Mouse (Mus musculus): ENCODE data around the gene Gm49403.

The Gm49403 gene

GRCm38 (mm10) chr19:8897865-8898495 lies 14.2 kb downstream of the Gm49403 start, which contains the start of gene Ganab:
Gene Ganab, plus strand, starts transcription at chr19:8898071.
- in situ Hi-C loops (cut with MboI; ENCODE audit: unreplicated experiment in 2 of 2): loop anchor here in 1 of 2 experiments (25.0 kb wide), 1 partner anchor 1411 kb away; the partner anchor contains the start of genes Atl3 and Rtn3

DNA sequence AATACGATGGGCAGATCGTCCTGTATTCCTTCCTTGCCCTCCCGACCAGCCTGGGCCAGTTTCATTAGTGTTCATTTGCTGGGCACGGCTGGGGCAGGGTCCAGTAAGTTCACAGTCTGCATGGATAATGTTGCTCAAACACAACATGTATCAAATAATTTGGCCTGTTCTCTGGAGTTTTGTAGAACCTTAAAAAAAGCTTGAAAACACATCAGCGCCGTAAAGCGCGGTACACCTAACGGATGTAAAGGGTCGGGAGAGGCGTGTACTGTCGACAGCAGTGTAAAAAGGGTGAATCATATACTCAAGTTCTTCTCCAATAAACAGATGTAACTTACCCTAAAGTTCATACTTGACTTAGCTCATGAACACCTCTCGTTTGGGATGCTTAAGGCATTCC lies 14.8 kb downstream of the Gm49403 start:
- in situ Hi-C loops (cut with MboI; ENCODE audit: unreplicated experiment in 2 of 2): loop anchor here in 1 of 2 experiments (25.0 kb wide), 1 partner anchor 1411 kb away; the partner anchor contains the start of genes Atl3 and Rtn3

DNA sequence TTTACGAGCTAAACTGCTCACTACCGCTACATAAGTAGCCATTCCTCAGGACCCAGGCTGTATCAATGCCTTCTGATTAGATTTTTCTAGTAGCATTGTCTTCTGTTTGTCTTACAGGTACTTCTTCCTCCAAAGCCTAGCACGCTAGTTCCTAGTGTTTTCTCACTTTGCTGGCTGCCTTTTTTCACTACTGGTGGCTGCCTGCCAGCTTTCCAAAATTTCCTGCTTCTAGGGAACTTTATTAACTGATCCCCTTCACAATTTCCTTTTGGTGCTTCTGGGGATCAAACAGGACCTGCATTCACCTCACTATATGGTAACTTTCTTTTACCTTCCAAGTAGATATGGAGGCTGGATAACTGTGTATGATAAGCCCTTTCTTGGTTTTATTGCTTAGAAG lies 15.3 kb downstream of the Gm49403 start:
- in situ Hi-C loops (cut with MboI; ENCODE audit: unreplicated experiment in 2 of 2): loop anchor here in 1 of 2 experiments (25.0 kb wide), 1 partner anchor 1412 kb away; the partner anchor contains the start of genes Atl3 and Rtn3

DNA sequence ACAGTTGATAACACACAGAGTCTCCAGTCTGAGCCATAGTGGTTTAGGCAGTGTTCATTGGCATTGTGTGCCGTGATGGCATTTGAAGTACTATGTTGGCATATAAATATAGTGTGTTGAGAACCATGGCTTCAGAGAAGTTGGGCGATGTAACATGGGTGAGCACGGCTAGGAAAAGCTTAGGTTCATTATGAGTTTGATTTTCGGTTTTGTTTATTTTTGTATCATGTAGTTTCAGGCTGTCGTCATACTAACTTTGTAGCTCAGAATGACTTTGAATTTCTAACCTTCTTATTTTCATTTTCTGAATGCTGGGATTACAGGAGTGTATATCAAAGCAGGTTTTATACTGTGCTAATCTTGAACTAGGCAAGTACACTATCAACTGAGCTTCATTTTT lies 19.7 kb downstream of the Gm49403 start:
- in situ Hi-C loops (cut with MboI; ENCODE audit: unreplicated experiment in 2 of 2): no loop called here

GRCm38 (mm10) chr19:8908531-8908930 lies 24.8 kb downstream of the Gm49403 start:
- in situ Hi-C loops (cut with MboI; ENCODE audit: unreplicated experiment in 2 of 2): no loop called here

DNA sequence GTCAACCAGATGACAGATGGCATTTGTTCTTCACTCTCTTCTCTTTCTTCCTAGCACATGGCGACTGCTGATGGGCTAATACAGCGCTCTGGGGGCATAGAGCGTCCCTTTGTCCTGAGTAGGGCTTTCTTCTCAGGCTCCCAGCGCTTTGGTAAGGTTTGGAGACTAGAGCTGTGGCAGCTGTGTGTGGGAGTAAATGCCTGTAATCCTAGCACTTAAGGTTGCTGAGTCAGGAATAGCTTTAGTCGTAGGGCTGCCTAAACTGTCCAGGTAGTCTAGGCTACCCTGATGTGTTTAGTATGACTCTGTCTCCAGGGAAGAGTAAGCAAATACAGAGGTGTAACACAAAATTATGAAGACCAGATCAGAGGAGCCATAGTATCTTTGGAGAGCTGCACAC lies 28.1 kb downstream of the Gm49403 start:
- in situ Hi-C loops (cut with MboI; ENCODE audit: unreplicated experiment in 2 of 2): no loop called here

GRCm38 (mm10) chr19:8914212-8914611 lies 30.5 kb downstream of the Gm49403 start:
- in situ Hi-C loops (cut with MboI; ENCODE audit: unreplicated experiment in 2 of 2): no loop called here

- in situ Hi-C loops (cut with MboI; ENCODE audit: unreplicated experiment in 2 of 2): no loop called here
These were observed 35.3 kb downstream of the Gm49403 start for GRCm38 (mm10) chr19:8919000-8919399.

- in situ Hi-C loops (cut with MboI; ENCODE audit: unreplicated experiment in 2 of 2): no loop called here
These were observed 35.9 kb downstream of the Gm49403 start for GRCm38 (mm10) chr19:8919684-8920072.

GRCm38 (mm10) chr19:8920073-8920736 lies 36.5 kb downstream of the Gm49403 start, which contains the start of gene B3gat3:
Gene B3gat3, plus strand, starts transcription at chr19:8920374.
- in situ Hi-C loops (cut with MboI; ENCODE audit: unreplicated experiment in 2 of 2): no loop called here

DNA sequence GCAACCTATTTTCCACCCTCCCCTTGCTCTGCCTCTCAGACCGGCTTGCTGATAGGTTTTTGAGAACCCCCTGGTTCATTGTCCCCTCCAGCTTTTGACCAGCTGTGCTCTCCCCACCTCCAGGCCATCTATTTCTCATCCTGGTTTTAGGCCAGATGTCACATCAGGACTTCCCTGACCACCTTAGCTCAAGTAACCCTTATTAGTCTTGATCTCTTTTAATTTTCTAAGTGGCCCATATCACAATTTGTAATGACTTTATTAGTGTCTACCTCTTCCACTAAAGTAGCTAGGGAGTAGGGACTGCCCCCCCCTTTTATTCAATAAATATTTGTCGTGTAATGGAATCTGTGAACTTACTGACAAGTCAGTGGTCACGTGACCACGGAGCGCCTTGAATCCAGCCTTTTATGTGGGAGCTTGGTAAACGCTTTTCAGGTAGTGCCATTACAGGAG lies 37.1 kb downstream of the Gm49403 start:
- in situ Hi-C loops (cut with MboI; ENCODE audit: unreplicated experiment in 2 of 2): no loop called here

DNA sequence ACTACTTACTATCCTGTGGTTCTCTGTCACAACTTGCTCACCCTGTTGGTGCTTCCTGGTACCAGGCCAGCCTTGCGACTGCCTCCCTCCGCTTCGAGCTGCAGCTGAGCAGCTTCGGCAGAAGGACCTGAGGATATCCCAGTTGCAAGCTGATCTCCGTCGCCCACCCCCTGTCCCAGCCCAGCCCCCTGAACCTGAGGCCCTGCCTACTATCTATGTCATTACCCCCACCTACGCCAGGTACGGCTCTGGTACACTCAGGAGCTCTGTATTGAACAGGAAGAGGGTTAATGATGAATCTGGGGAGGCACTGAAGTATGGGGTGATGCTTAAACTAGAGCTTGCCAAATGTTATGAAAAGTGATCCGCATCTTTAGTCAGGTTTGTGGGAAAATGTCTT lies 38.0 kb downstream of the Gm49403 start:
- in situ Hi-C loops (cut with MboI; ENCODE audit: unreplicated experiment in 2 of 2): no loop called here

DNA sequence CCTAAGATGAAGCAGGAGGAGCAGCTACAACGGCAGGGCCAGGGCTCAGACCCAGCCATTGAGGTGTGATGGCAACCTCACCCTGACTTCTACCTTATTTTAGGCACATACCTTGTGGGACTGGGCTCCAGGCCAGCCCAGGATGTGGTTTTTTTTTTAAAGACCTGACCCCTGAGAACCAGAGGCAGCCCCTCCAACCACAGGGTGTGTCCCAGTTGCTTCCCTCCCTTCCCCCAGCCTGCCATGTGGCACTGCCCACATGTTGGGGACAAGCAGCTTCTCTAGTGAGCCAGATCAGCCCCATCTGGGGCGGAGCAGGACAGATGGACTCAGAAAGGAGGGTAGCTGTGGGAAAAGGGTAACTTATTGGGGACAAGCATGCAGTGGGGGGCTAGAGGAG lies 43.0 kb downstream of the Gm49403 start:
- in situ Hi-C loops (cut with MboI; ENCODE audit: unreplicated experiment in 2 of 2): loop anchor here in 1 of 2 experiments (25.0 kb wide), 1 partner anchor 189 kb away; the partner anchor contains the start of genes 1700092M07Rik, Stx5a and Wdr74

DNA sequence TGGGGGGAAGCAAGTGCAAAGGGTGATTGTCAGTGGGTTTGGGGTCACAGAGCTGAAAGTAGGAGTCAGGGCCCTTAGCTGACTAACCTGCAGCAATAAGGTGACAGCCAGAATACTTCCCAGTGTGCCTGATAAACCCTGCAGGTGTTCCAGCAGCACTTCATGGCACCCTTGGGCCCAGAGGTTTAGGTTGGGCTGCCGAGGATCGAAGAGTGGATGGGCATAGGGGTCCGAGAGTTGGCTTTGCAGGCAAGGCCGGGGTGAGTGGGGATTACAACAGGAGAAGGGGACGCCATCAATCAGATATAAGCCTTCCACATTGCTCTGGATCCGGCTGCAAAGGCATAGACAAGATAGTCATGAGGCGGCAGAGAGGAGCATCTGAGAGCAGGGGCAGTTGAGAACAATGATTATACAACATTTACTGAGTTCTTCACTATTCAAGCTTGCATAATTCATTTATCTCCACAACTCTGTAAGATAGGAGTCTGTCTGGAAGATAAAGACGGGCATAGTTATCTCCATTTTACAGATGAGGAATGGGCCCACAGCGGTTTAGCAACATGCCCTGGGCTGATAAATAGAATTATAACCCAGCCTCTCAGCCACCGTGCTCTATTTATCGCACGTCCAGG lies 44.3 kb downstream of the Gm49403 start:
- in situ Hi-C loops (cut with MboI; ENCODE audit: unreplicated experiment in 2 of 2): loop anchor here in 1 of 2 experiments (25.0 kb wide), 1 partner anchor 191 kb away; the partner anchor contains the start of genes 1700092M07Rik, Stx5a and Wdr74

DNA sequence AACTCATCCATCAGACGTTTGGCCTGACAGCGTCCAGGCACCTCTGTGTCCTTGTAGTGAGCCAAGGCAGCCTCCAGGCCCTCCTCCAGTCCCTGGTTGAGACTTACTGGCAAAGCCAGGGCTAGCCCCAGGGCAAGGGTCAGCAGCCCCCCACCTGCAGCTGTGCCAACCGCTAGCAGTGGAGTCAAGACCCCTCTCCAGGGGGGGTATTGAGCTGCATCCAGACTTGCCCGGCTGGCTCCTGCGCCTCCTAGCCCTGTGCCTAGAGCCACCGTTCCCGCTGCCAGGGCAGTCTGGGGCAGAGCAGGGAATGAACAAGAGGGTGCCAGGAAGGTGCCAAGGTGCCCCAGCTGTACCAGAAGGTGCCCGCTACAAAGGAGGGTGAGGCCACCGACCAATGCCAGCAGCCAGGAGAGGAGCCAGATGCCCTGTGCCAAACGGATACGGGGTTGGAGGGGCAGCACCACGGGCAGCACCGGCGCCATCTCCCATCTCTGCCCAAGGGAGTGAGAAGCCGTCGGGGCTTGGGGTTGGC lies 45.0 kb downstream of the Gm49403 start:
- in situ Hi-C loops (cut with MboI; ENCODE audit: unreplicated experiment in 2 of 2): loop anchor here in 1 of 2 experiments (25.0 kb wide), 1 partner anchor 191 kb away; the partner anchor contains the start of genes 1700092M07Rik, Stx5a and Wdr74

- in situ Hi-C loops (cut with MboI; ENCODE audit: unreplicated experiment in 2 of 2): loop anchor here in 1 of 2 experiments (25.0 kb wide), 1 partner anchor 192 kb away; the partner anchor contains the start of genes 1700092M07Rik, Stx5a and Wdr74
These were observed 45.7 kb downstream of the Gm49403 start, which contains the start of the genes Rom1 and Eml3 for GRCm38 (mm10) chr19:8929224-8930088. Gene Rom1, minus strand, starts transcription at chr19:8929356. Gene Eml3, plus strand, starts transcription at chr19:8929552.

DNA sequence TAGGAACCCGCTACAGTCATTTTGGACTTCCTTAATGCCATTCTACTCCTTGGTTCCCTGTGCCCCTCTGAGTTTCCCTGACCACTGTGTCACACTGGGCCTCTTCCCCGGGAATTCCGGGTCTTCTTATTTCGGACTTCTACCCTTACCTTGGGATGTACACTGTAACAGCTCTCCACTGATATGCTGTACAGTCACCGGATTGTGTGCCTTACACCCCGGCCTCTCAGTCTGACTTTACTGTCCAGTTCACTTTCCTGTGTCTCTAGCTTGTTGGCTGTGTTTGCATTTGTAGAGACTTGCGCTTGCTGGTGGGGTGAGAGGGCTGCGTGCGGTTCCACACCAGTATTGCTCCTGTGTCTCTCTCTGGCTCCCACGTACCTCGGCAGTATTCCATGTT lies 46.4 kb downstream of the Gm49403 start:
- in situ Hi-C loops (cut with MboI; ENCODE audit: unreplicated experiment in 2 of 2): loop anchor here in 1 of 2 experiments (25.0 kb wide), 1 partner anchor 193 kb away; the partner anchor contains the start of genes 1700092M07Rik, Stx5a and Wdr74

DNA sequence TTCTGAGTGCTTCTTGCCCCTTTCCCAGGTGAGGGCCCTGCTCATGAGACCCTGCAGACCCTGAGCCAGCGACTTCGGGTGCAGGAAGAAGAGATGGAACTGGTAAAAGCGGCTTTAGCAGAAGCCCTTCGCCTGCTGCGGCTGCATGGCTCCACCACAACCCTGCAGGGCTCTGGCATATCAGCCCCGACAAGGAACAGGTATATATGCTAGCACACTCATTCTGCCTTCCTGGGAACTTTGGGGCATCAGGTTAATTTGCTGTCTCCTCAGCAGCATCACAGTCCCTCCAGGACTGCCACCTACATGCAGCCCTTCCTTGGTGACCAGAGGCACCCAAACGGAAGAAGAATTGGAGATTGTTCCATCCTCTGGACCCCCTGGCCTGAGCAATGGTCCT lies 47.0 kb downstream of the Gm49403 start:
- in situ Hi-C loops (cut with MboI; ENCODE audit: unreplicated experiment in 2 of 2): loop anchor here in 1 of 2 experiments (25.0 kb wide), 1 partner anchor 193 kb away; the partner anchor contains the start of genes 1700092M07Rik, Stx5a and Wdr74

GRCm38 (mm10) chr19:8936736-8937135 lies 53.0 kb downstream of the Gm49403 start:
- in situ Hi-C loops (cut with MboI; ENCODE audit: unreplicated experiment in 2 of 2): loop anchor here in 1 of 2 experiments (25.0 kb wide), 1 partner anchor 199 kb away; the partner anchor contains the start of genes 1700092M07Rik, Stx5a and Wdr74
